Mouse (Mus musculus): Measurements from ENCODE around the gene Mtfmt. TPM values are rescaled to one million over a fixed set of nuclear protein-coding genes. Genes with fewer than 3 reads are reported as not detected.

Mtfmt gene
- polyA plus RNA-seq, 1 experiment from 2014 or later = 6.2 TPM

DNA sequence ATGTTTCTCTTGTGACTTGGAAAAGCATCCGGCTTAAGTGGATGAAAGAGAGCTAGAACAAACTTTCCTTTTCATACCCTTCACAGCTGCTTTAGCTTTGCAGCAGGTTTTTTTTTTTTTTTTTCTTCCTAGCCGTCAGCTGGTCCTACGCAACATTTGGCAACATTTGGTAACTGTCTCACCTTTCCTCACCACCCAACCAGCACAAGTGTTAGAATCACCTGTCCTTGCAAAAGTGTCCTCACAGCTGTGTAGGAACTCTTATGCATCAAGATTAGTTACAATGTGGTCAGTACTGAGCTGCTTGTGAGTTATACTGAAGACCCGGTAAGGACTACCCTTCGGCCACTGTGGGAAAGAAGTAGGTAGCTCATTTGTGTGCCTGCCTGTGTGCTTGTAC, 27.0 kb downstream of the Mtfmt start:
- 66% methylated on average over 5 of the region's 5 CpGs for WGBS (ENCODE audit: insufficient replicate concordance)
- H3K36me3 ChIP-seq (replicated peaks) = peaks cover 6% of the 10 kb centered on the region; the same call in 1 of the 2 replicates
- H3K9ac ChIP-seq = no peak overlapping the region
- ATAC-seq (ENCODE audit: insufficient read depth) = no peak
- H3K4me1 ChIP-seq (replicated peaks) = peaks cover 37% of the 10 kb centered on the region
- H3K4me2 ChIP-seq = no peak overlapping the region
- no peak overlapping the region for H3K27ac ChIP-seq (replicated peaks)
- H3K27me3 ChIP-seq = no peaks in the 10 kb centered on the region
- H3K4me3 ChIP-seq (replicated peaks) = no peak overlapping the region
- no peaks in the 10 kb centered on the region for H3K9me3 ChIP-seq (replicated peaks)

- H3K27ac ChIP-seq (replicated peaks) = no peak overlapping the region
- 69% methylated on average over 6 of the region's 6 CpGs for WGBS (ENCODE audit: insufficient replicate concordance)
- H3K27me3 ChIP-seq = no peaks in the 10 kb centered on the region
- peaks cover 40% of the 10 kb centered on the region for H3K4me1 ChIP-seq (replicated peaks)
- H3K9ac ChIP-seq = no peak overlapping the region
- no peak overlapping the region for H3K4me2 ChIP-seq
- H3K36me3 ChIP-seq (replicated peaks) = peaks cover 6% of the 10 kb centered on the region; the same call in 1 of the 2 replicates
- H3K4me3 ChIP-seq (replicated peaks) = no peak overlapping the region
- no peak for ATAC-seq (ENCODE audit: insufficient read depth)
- H3K9me3 ChIP-seq (replicated peaks) = no peaks in the 10 kb centered on the region
Measured at GRCm38 (mm10) chr9:65464161-65464560, 28.6 kb downstream of the Mtfmt start.

- no peaks in the 10 kb centered on the region for H3K27me3 ChIP-seq
- H3K4me2 ChIP-seq = no peak overlapping the region
- no peak overlapping the region for H3K27ac ChIP-seq (replicated peaks)
- H3K9ac ChIP-seq = no peak overlapping the region
- 69% methylated on average over 2 of the region's 2 CpGs for WGBS (ENCODE audit: insufficient replicate concordance)
- H3K9me3 ChIP-seq (replicated peaks) = no peaks in the 10 kb centered on the region
- H3K4me1 ChIP-seq (replicated peaks) = peaks cover 39% of the 10 kb centered on the region
- peaks cover 14% of the 10 kb centered on the region; the same call in 1 of the 2 replicates for H3K36me3 ChIP-seq (replicated peaks)
- no peak for ATAC-seq (ENCODE audit: insufficient read depth)
- no peak overlapping the region for H3K4me3 ChIP-seq (replicated peaks)
Measured at GRCm38 (mm10) chr9:65465241-65465640, 29.7 kb downstream of the Mtfmt start.

DNA sequence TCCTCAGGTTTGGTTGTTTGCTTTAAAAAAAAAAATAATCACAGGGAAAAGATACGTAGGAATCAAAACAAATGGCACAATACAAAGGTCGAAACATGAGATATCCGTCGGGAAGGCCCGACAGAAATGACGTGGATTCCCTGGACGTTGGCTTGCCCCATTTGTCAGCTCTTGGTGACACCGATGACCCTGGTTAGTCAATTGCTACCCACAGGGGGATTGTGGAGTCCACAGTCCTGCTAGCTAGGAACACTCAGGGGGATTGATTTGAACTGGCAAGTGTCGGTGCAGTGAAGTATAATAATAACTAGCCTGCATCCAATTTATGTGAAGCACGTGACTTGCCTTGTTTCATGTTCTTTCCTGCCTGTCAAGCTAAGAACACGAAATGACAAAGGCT, 32.1 kb downstream of the Mtfmt start:
- H3K9me3 ChIP-seq (replicated peaks) = no peaks in the 10 kb centered on the region
- peaks cover 21% of the 10 kb centered on the region; the same call in 1 of the 2 replicates for H3K36me3 ChIP-seq (replicated peaks)
- no peak overlapping the region for H3K4me3 ChIP-seq (replicated peaks)
- H3K4me1 ChIP-seq (replicated peaks) = peaks cover 16% of the 10 kb centered on the region
- 65% methylated on average over 11 of the region's 11 CpGs for WGBS (ENCODE audit: insufficient replicate concordance)
- no peak for ATAC-seq (ENCODE audit: insufficient read depth)
- H3K27me3 ChIP-seq = no peaks in the 10 kb centered on the region
- no peak overlapping the region for H3K27ac ChIP-seq (replicated peaks)
- no peak overlapping the region for H3K4me2 ChIP-seq
- H3K9ac ChIP-seq = no peak overlapping the region

DNA sequence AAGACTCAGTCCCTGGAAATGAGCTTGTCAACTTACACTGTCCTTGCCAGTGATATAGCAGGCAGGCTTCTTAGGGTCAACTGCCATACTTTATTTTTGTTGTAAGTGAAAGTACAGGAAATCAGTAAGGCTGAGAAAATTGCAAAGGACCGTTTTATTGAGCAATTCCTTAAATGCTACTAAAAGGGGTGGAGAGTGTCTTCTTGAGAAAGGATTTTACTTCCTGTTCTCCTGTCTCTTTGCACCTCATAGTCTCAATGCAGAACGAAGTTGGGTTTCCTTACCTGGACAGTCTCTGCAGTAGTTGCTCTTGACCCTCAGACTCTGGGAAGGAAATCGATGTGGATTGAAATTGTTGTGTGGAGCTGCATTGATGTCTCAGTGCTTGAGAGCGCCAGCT, 37.2 kb downstream of the Mtfmt start:
- Histone ChIP-seq H3K4me1 (replicated peaks) (0 out of 2 replicates have a peak, but pooled peaks cover 3% of the 10 kb centered on the region), H3K9ac (no peak overlapping the region), H3K27ac (replicated peaks) (no peak overlapping the region), H3K4me2 (no peak overlapping the region), H3K9me3 (replicated peaks) (no peaks in the 10 kb centered on the region), H3K27me3 (no peaks in the 10 kb centered on the region), H3K4me3 (replicated peaks) (no peak overlapping the region), H3K36me3 (replicated peaks) (peaks cover 18% of the 10 kb centered on the region; the same call in 1 of the 2 replicates)
- no peak for ATAC-seq (ENCODE audit: insufficient read depth)
- WGBS (ENCODE audit: insufficient replicate concordance) = 67% methylated on average over 4 of the region's 4 CpGs

DNA sequence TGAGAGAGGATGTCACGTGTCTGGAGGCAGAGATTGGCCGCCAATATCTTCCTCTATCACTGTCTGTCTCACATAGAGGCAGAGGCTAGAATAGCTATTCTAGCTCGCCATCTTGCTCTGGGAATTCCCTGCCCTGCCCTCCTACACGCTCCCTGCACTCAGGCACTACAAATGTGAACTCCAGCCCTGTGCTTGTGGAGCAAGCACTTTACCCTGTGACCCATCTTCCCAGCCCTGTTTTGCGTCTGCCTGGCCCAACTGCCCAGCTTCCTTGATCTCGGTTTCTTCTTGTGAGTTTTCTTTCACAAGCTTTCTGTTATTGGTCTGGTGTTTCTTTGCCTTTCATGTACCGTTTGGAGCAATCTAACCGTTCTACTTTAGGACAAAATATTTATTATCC, 43.6 kb downstream of the Mtfmt start:
- no peak overlapping the region for H3K4me2 ChIP-seq
- WGBS (ENCODE audit: insufficient replicate concordance) = 70% methylated on average over 8 of the region's 8 CpGs
- H3K9ac ChIP-seq = no peak overlapping the region
- H3K27ac ChIP-seq (replicated peaks) = no peak overlapping the region
- H3K27me3 ChIP-seq = no peaks in the 10 kb centered on the region
- no peaks in the 10 kb centered on the region for H3K4me1 ChIP-seq (replicated peaks)
- H3K9me3 ChIP-seq (replicated peaks) = no peaks in the 10 kb centered on the region
- H3K36me3 ChIP-seq (replicated peaks) = peaks cover 31% of the 10 kb centered on the region
- no peak for ATAC-seq (ENCODE audit: insufficient read depth)
- H3K4me3 ChIP-seq (replicated peaks) = no peak overlapping the region

- 69% methylated on average over 5 of the region's 5 CpGs for WGBS (ENCODE audit: insufficient replicate concordance)
- no peak overlapping the region for H3K27ac ChIP-seq (replicated peaks)
- ATAC-seq (ENCODE audit: insufficient read depth) = no peak
- H3K4me1 ChIP-seq (replicated peaks) = no peaks in the 10 kb centered on the region
- H3K27me3 ChIP-seq = no peaks in the 10 kb centered on the region
- H3K36me3 ChIP-seq (replicated peaks) = peaks cover 40% of the 10 kb centered on the region
- H3K4me3 ChIP-seq (replicated peaks) = no peak overlapping the region
- H3K9me3 ChIP-seq (replicated peaks) = no peaks in the 10 kb centered on the region
- no peak overlapping the region for H3K9ac ChIP-seq
- no peak overlapping the region for H3K4me2 ChIP-seq
Measured at GRCm38 (mm10) chr9:65480071-65480470, 44.5 kb downstream of the Mtfmt start.

- 60% methylated on average over 3 of the region's 3 CpGs for WGBS (ENCODE audit: insufficient replicate concordance)
- ATAC-seq (ENCODE audit: insufficient read depth) = no peak
- H3K9me3 ChIP-seq (replicated peaks) = no peaks in the 10 kb centered on the region
Measured at GRCm38 (mm10) chr9:65491476-65491875, 55.9 kb downstream of the Mtfmt start.

GRCm38 (mm10) chr9:65492351-65492750, 56.8 kb downstream of the Mtfmt start:
- 64% methylated on average over 2 of the region's 2 CpGs for WGBS (ENCODE audit: insufficient replicate concordance)
- Histone ChIP-seq H3K9me3 (replicated peaks) (no peaks in the 10 kb centered on the region), H3K4me2 (no peak overlapping the region), H3K27me3 (0 out of 2 replicates have a peak, but pooled peaks cover 3% of the 10 kb centered on the region), H3K4me3 (replicated peaks) (no peak overlapping the region), H3K36me3 (replicated peaks) (0 out of 2 replicates have a peak, but pooled peaks cover 4% of the 10 kb centered on the region), H3K9ac (no peak overlapping the region), H3K27ac (replicated peaks) (no peak overlapping the region), H3K4me1 (replicated peaks) (no peaks in the 10 kb centered on the region)
- no peak for ATAC-seq (ENCODE audit: insufficient read depth)

More at GRCm38 (mm10) chr9:65491476-65491875, 55.9 kb downstream of the Mtfmt start:
- H3K4me2 ChIP-seq = no peak overlapping the region
- H3K9ac ChIP-seq = no peak overlapping the region
- H3K27ac ChIP-seq (replicated peaks) = no peak overlapping the region
- 0 out of 2 replicates have a peak, but pooled peaks cover 10% of the 10 kb centered on the region for H3K36me3 ChIP-seq (replicated peaks)
- H3K4me1 ChIP-seq (replicated peaks) = no peaks in the 10 kb centered on the region
- no peaks in the 10 kb centered on the region for H3K27me3 ChIP-seq
- H3K4me3 ChIP-seq (replicated peaks) = no peak overlapping the region

DNA sequence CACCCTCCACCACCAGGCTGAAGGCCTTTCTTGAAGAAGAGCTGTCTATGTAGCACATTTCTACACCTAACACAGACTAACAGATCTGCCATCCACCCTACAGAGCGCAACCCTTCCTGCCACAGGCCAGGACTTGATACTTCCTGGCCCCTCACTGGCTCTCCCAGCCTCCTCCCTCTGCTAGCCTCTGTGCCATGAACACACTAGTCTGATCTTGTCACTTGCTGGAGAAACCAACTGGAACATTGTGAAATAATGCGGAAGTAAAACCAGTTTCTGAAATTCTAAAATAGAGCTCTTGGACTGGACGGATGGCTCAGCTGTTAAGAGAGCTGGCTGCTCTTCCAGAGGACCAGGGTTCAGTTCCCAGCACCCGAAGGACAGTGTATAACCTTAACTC, 57.3 kb downstream of the Mtfmt start:
- Histone ChIP-seq H3K27ac (replicated peaks) (no peak overlapping the region), H3K4me2 (no peak overlapping the region), H3K9me3 (replicated peaks) (no peaks in the 10 kb centered on the region), H3K36me3 (replicated peaks) (no peaks in the 10 kb centered on the region), H3K4me1 (replicated peaks) (no peaks in the 10 kb centered on the region), H3K9ac (no peak overlapping the region), H3K27me3 (0 out of 2 replicates have a peak, but pooled peaks cover 3% of the 10 kb centered on the region), H3K4me3 (replicated peaks) (no peak overlapping the region)
- WGBS (ENCODE audit: insufficient replicate concordance) = 66% methylated on average over 4 of the region's 4 CpGs
- no peak for ATAC-seq (ENCODE audit: insufficient read depth)

DNA sequence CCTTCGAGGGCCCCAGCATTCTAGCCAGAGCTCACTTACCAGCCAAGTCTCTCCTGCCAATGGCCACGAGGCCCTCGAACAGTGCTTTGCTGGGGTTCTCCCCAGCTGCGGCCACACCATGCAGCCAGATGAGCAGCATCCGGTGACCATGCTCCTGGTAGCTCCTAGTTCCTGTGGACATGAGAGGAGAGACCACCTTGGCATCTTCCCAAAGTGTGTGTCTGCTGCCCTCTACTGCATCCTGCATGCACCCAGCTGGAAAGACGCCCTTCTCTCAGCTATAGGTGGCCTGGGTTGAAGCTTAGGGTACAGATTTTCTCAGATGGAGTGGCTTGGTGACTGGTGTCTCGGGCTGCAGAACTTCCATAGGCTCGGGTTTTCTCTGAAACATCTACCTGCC, 66.6 kb downstream of the Mtfmt start:
- Histone ChIP-seq H3K4me1 (replicated peaks) (no peaks in the 10 kb centered on the region), H3K36me3 (replicated peaks) (no peaks in the 10 kb centered on the region), H3K9me3 (replicated peaks) (no peaks in the 10 kb centered on the region), H3K27me3 (0 out of 2 replicates have a peak, but pooled peaks cover 1% of the 10 kb centered on the region), H3K4me2 (no peak overlapping the region), H3K4me3 (replicated peaks) (no peak overlapping the region), H3K9ac (no peak overlapping the region), H3K27ac (replicated peaks) (no peak overlapping the region)
- ATAC-seq (ENCODE audit: insufficient read depth) = no peak
- 44% methylated on average over 8 of the region's 8 CpGs for WGBS (ENCODE audit: insufficient replicate concordance)
